Mouse (Mus musculus): ENCODE data around the gene Akr1c14.
"Not testable (repeated sequence)": the region's sequence is repeated elsewhere in the genome, so short reads cannot be mapped to it uniquely, and the experiment has no call there.

Gene Akr1c14

GRCm38 (mm10) chr13:4048719-4049118 is at the start of gene Akr1c14:
Gene Akr1c14, plus strand, starts transcription at chr13:4049011.
- no peak for DNase-seq

- DNase-seq = peak; percentile 55
Measured at GRCm38 (mm10) chr13:4001687-4002086, 47.1 kb upstream of the Akr1c14 start.

- DNase-seq = no peak
Measured at GRCm38 (mm10) chr13:4010784-4011183, 38.0 kb upstream of the Akr1c14 start.

GRCm38 (mm10) chr13:4013811-4014210 is 35.0 kb upstream of the Akr1c14 start:
- no peak for DNase-seq

- DNase-seq = no peak
Measured at GRCm38 (mm10) chr13:4029897-4030296, 18.9 kb upstream of the Akr1c14 start.

GRCm38 (mm10) chr13:4032512-4032911 is 16.3 kb upstream of the Akr1c14 start:
- DNase-seq = no peak

GRCm38 (mm10) chr13:4035052-4035451 is 13.8 kb upstream of the Akr1c14 start:
- no peak for DNase-seq

- no peak for DNase-seq
Measured at GRCm38 (mm10) chr13:4046113-4046512, 2.7 kb upstream of the Akr1c14 start.

GRCm38 (mm10) chr13:4046841-4047240 is 2.0 kb upstream of the Akr1c14 start:
- DNase-seq = no peak

- DNase-seq = no peak
Measured at GRCm38 (mm10) chr13:4048226-4048625, 585 bp upstream of the Akr1c14 start.

- no peak for DNase-seq
Measured at GRCm38 (mm10) chr13:4049655-4050054, 844 bp downstream of the Akr1c14 start.

- no peak for DNase-seq
Measured at GRCm38 (mm10) chr13:4055450-4055849, 6.6 kb downstream of the Akr1c14 start.

- DNase-seq = no peak
Measured at GRCm38 (mm10) chr13:4056211-4056610, 7.4 kb downstream of the Akr1c14 start.

- DNase-seq = not testable (repeated sequence)
Measured at GRCm38 (mm10) chr13:4058239-4058638, 9.4 kb downstream of the Akr1c14 start.

- no peak for DNase-seq
Measured at GRCm38 (mm10) chr13:4059363-4059762, 10.6 kb downstream of the Akr1c14 start.

- no peak for DNase-seq
Measured at GRCm38 (mm10) chr13:4060214-4060730, 11.5 kb downstream of the Akr1c14 start.

GRCm38 (mm10) chr13:4076517-4077435 is 28.0 kb downstream of the Akr1c14 start:
- DNase-seq = no peak

- DNase-seq = no peak
Measured at GRCm38 (mm10) chr13:4079876-4080275, 31.1 kb downstream of the Akr1c14 start.

- no peak for DNase-seq
Measured at GRCm38 (mm10) chr13:4101691-4102090, 52.9 kb downstream of the Akr1c14 start.

GRCm38 (mm10) chr13:4102721-4103120 is 53.9 kb downstream of the Akr1c14 start:
- DNase-seq = no peak

- DNase-seq = peak; percentile 32
Measured at GRCm38 (mm10) chr13:4110281-4111188, 61.7 kb downstream of the Akr1c14 start.

GRCm38 (mm10) chr13:4119181-4119904 is 70.5 kb downstream of the Akr1c14 start:
- no peak for DNase-seq

GRCm38 (mm10) chr13:4123146-4123545 is 74.3 kb downstream of the Akr1c14 start:
- no peak for DNase-seq
